In genomic region chr8:3530816-3531215, GRCm38 (mm10) we compare ENCODE assay signal across 31 mouse cellular contexts. TPM values are rescaled to one million over a fixed set of nuclear protein-coding genes. Genes with fewer than 3 reads are reported as not detected.
"Had no signal": no experiment of that assay in that cellular context is flagged by ENCODE, and none has a peak within 500 bp of the region (broad histone marks: within the 10 kb centered on the region; RNA-seq: fewer than 3 reads in every experiment).

No protein-coding gene starts in this region.

- H3K4me1 ChIP-seq: heart, embryonic 13.5 days; heart, embryonic 15.5 days; hindbrain, embryonic 13.5 days; hindbrain, embryonic 15.5 days; kidney, embryonic 15.5 days; limb, embryonic 10.5 days; limb, embryonic 12.5 days had no signal

- DNase-seq: forebrain, postnatal 0 days; gastrocnemius, postnatal 14 days; heart, postnatal 14 days; heart, postnatal 36 days; kidney, adult 11 months; kidney, adult 2 months; kidney, adult 9 months; kidney, postnatal 14 days; kidney, postnatal 36 days; layer of hippocampus, adult 9-11 months; liver had no signal

- H3K4me3 ChIP-seq: heart, embryonic 13.5 days; heart, embryonic 15.5 days; hindbrain, embryonic 13.5 days; hindbrain, embryonic 15.5 days; kidney, embryonic 15.5 days; left cerebral cortex, adult 2 months; limb, embryonic 10.5 days; limb, embryonic 12.5 days had no signal

- ATAC-seq: forebrain, postnatal 0 days; hindbrain, postnatal 0 days; intestine, embryonic 16.5 days had no signal

- H3K9me3 ChIP-seq: heart, embryonic 13.5 days; heart, embryonic 15.5 days; hindbrain, embryonic 13.5 days; hindbrain, embryonic 15.5 days; kidney, embryonic 15.5 days; limb, embryonic 10.5 days; limb, embryonic 12.5 days had no signal

- H3K27me3 ChIP-seq: heart, embryonic 13.5 days; heart, embryonic 15.5 days; hindbrain, embryonic 13.5 days; hindbrain, embryonic 15.5 days; kidney, embryonic 15.5 days; limb, embryonic 12.5 days had no signal

- H3K4me2 ChIP-seq: heart, embryonic 11.5 days; heart, embryonic 13.5 days; heart, embryonic 15.5 days; hindbrain, embryonic 13.5 days; hindbrain, embryonic 15.5 days; kidney, embryonic 15.5 days; limb, embryonic 12.5 days; liver, embryonic 11.5 days had no signal

- H3K9ac ChIP-seq: forebrain, postnatal 0 days; heart, embryonic 13.5 days; heart, embryonic 15.5 days; hindbrain, embryonic 13.5 days; hindbrain, embryonic 15.5 days; kidney, embryonic 15.5 days; limb, embryonic 12.5 days had no signal

- H3K27ac ChIP-seq: heart, embryonic 13.5 days; heart, embryonic 15.5 days; hindbrain, embryonic 13.5 days; hindbrain, embryonic 15.5 days; hindbrain, postnatal 0 days; kidney, embryonic 15.5 days; kidney, postnatal 0 days; left cerebral cortex, adult 2 months; limb, embryonic 10.5 days; limb, embryonic 12.5 days had no signal

RNA-seq across cellular contexts. Expression of gene C330021F23Rik, which starts 37.0 kb away (rescaled TPM):
- total RNA-seq: forebrain, postnatal 0 days; gastrocnemius, adult 18-20 months; gastrocnemius, adult 8-10 months; gastrocnemius, postnatal 14 days; gastrocnemius, postnatal 4 days; heart, postnatal 36 days; layer of hippocampus, adult 18-20 months; layer of hippocampus, postnatal 25 days; left cerebral cortex, adult 2 months; left cerebral cortex, postnatal 14 days; left cerebral cortex, postnatal 36 days had no signal
